Mouse (Mus musculus): ENCODE data around the gene Asap3. TPM values are rescaled to one million over a fixed set of nuclear protein-coding genes. Genes with fewer than 3 reads are reported as not detected.

Asap3 gene
- total and polyA plus RNA-seq, 2 experiments from 2014 or later, result 2.5 to 3.8 TPM

- DNase-seq (no peak), ATAC-seq (no peak)
- no peak for TF ChIP-seq CTCF (IDR thresholded peaks at IDR 0.05; ENCODE audit: low read depth)
- H3K9me3 ChIP-seq (ENCODE audit: low read length), result no peaks in the 10 kb centered on the region
- no peak overlapping the region for H3K4me3 ChIP-seq (ENCODE audit: low read depth, low read length)
- 71% methylated on average over 7 of the region's 7 CpGs for WGBS
- H3K27ac ChIP-seq (ENCODE audit: low read depth, low read length), result no peak overlapping the region
- no peak overlapping the region for H3K4me2 ChIP-seq (ENCODE audit: low read depth)
- H3K36me3 ChIP-seq (ENCODE audit: insufficient read depth), result no peaks in the 10 kb centered on the region
- H3K9ac ChIP-seq, result no peak overlapping the region
- no peaks in the 10 kb centered on the region for H3K27me3 ChIP-seq (ENCODE audit: insufficient read depth, low read length)
- H3K4me1 ChIP-seq (ENCODE audit: insufficient read depth), result no peaks in the 10 kb centered on the region
Observed at GRCm38 (mm10) chr4:136195029-136195428, 11.1 kb upstream of the Asap3 start.

- H3K27ac ChIP-seq (ENCODE audit: low read depth, low read length), result no peak overlapping the region
- H3K27me3 ChIP-seq (ENCODE audit: insufficient read depth, low read length), result no peaks in the 10 kb centered on the region
- no peak for ATAC-seq
- no peak overlapping the region for H3K9ac ChIP-seq
- no peak overlapping the region for H3K4me3 ChIP-seq (ENCODE audit: low read depth, low read length)
- no peaks in the 10 kb centered on the region for H3K9me3 ChIP-seq (ENCODE audit: low read length)
- WGBS, result 83% methylated on average over 9 of the region's 9 CpGs
- no peaks in the 10 kb centered on the region for H3K4me1 ChIP-seq (ENCODE audit: insufficient read depth)
- no peaks in the 10 kb centered on the region for H3K36me3 ChIP-seq (ENCODE audit: insufficient read depth)
- TF ChIP-seq CTCF (IDR thresholded peaks at IDR 0.05; ENCODE audit: low read depth), result no peak
- no peak overlapping the region for H3K4me2 ChIP-seq (ENCODE audit: low read depth)
- DNase-seq, result no peak
Observed at GRCm38 (mm10) chr4:136195629-136196028, 10.5 kb upstream of the Asap3 start.

- DNase-seq, result no peak
- Histone ChIP-seq H3K27ac (ENCODE audit: low read depth, low read length) (no peak overlapping the region), H3K9me3 (ENCODE audit: low read length) (no peaks in the 10 kb centered on the region), H3K4me3 (ENCODE audit: low read depth, low read length) (no peak overlapping the region), H3K4me2 (ENCODE audit: low read depth) (no peak overlapping the region), H3K9ac (no peak overlapping the region), H3K36me3 (ENCODE audit: insufficient read depth) (no peaks in the 10 kb centered on the region), H3K4me1 (ENCODE audit: insufficient read depth) (no peaks in the 10 kb centered on the region), H3K27me3 (ENCODE audit: insufficient read depth, low read length) (no peaks in the 10 kb centered on the region)
- ATAC-seq, result no peak
- no peak for TF ChIP-seq CTCF (IDR thresholded peaks at IDR 0.05; ENCODE audit: low read depth)
- WGBS, result 85% methylated on average over 10 of the region's 10 CpGs
Observed at GRCm38 (mm10) chr4:136196201-136196600, 10.0 kb upstream of the Asap3 start.

- DNase-seq (no peak), ATAC-seq (no peak)
- TF ChIP-seq CTCF (IDR thresholded peaks at IDR 0.05; ENCODE audit: low read depth), result no peak
- Histone ChIP-seq H3K36me3 (ENCODE audit: insufficient read depth) (no peaks in the 10 kb centered on the region), H3K4me3 (ENCODE audit: low read depth, low read length) (no peak overlapping the region), H3K9me3 (ENCODE audit: low read length) (no peaks in the 10 kb centered on the region), H3K27ac (ENCODE audit: low read depth, low read length) (no peak overlapping the region), H3K27me3 (ENCODE audit: insufficient read depth, low read length) (no peaks in the 10 kb centered on the region), H3K4me1 (ENCODE audit: insufficient read depth) (no peaks in the 10 kb centered on the region), H3K9ac (no peak overlapping the region), H3K4me2 (ENCODE audit: low read depth) (no peak overlapping the region)
- 78% methylated on average over 7 of the region's 7 CpGs for WGBS
Observed at GRCm38 (mm10) chr4:136198846-136199245, 7.3 kb upstream of the Asap3 start.

- Histone ChIP-seq H3K4me2 (ENCODE audit: low read depth) (no peak overlapping the region), H3K9me3 (ENCODE audit: low read length) (no peaks in the 10 kb centered on the region), H3K27ac (ENCODE audit: low read depth, low read length) (no peak overlapping the region), H3K4me1 (ENCODE audit: insufficient read depth) (no peaks in the 10 kb centered on the region), H3K36me3 (ENCODE audit: insufficient read depth) (no peaks in the 10 kb centered on the region), H3K9ac (no peak overlapping the region), H3K4me3 (ENCODE audit: low read depth, low read length) (no peak overlapping the region), H3K27me3 (ENCODE audit: insufficient read depth, low read length) (no peaks in the 10 kb centered on the region)
- TF ChIP-seq CTCF (IDR thresholded peaks at IDR 0.05; ENCODE audit: low read depth), result peak; percentile 86
- DNase-seq (peak; percentile 71), ATAC-seq (no peak)
- 33% methylated on average over 9 of the region's 9 CpGs for WGBS
Observed at GRCm38 (mm10) chr4:136199562-136200292, 6.4 kb upstream of the Asap3 start.

GRCm38 (mm10) chr4:136202509-136202908 lies 3.7 kb upstream of the Asap3 start:
- Histone ChIP-seq H3K27me3 (ENCODE audit: insufficient read depth, low read length) (no peaks in the 10 kb centered on the region), H3K9me3 (ENCODE audit: low read length) (no peaks in the 10 kb centered on the region), H3K9ac (no peak overlapping the region), H3K36me3 (ENCODE audit: insufficient read depth) (no peaks in the 10 kb centered on the region), H3K4me3 (ENCODE audit: low read depth, low read length) (no peak overlapping the region), H3K27ac (ENCODE audit: low read depth, low read length) (no peak overlapping the region), H3K4me2 (ENCODE audit: low read depth) (no peak overlapping the region), H3K4me1 (ENCODE audit: insufficient read depth) (no peaks in the 10 kb centered on the region)
- peak; percentile 73 for DNase-seq
- TF ChIP-seq CTCF (IDR thresholded peaks at IDR 0.05; ENCODE audit: low read depth), result peak; percentile 81
- ATAC-seq, result peak; percentile 55; the same call in 1 of the 2 replicates
- WGBS, result 2% methylated on average over 9 of the region's 9 CpGs

- H3K4me2 ChIP-seq (ENCODE audit: low read depth), result no peak overlapping the region
- WGBS, result 81% methylated on average over 2 of the region's 2 CpGs
- H3K27ac ChIP-seq (ENCODE audit: low read depth, low read length), result no peak overlapping the region
- H3K9ac ChIP-seq, result no peak overlapping the region
- DNase-seq, result no peak
- H3K27me3 ChIP-seq (ENCODE audit: insufficient read depth, low read length), result no peaks in the 10 kb centered on the region
- H3K36me3 ChIP-seq (ENCODE audit: insufficient read depth), result no peaks in the 10 kb centered on the region
- no peak for ATAC-seq
- no peaks in the 10 kb centered on the region for H3K9me3 ChIP-seq (ENCODE audit: low read length)
- no peak for TF ChIP-seq CTCF (IDR thresholded peaks at IDR 0.05; ENCODE audit: low read depth)
- H3K4me3 ChIP-seq (ENCODE audit: low read depth, low read length), result no peak overlapping the region
- H3K4me1 ChIP-seq (ENCODE audit: insufficient read depth), result no peaks in the 10 kb centered on the region
Observed at GRCm38 (mm10) chr4:136204775-136205174, 1.4 kb upstream of the Asap3 start.

Data from forebrain, postnatal 0 days (tissue).